9 mouse cellular contexts compared by ENCODE assay signal in genomic region chr3:40391631-40392030, GRCm38 (mm10).
DNase-seq lines count a peak whose midpoint lies in the region; ATAC-seq and TF ChIP-seq lines count a peak whose summit lies in the region.
"Had no signal": no experiment of that assay in that cellular context is flagged by ENCODE, and none has a peak within 500 bp of the region (broad histone marks: within the 10 kb centered on the region; RNA-seq: fewer than 3 reads in every experiment).

No protein-coding gene starts in this region.

- H3K9me3 ChIP-seq in kidney, embryonic 14.5 days (ENCODE audit: control insufficient read depth, low read length): no peaks in the 10 kb centered on the region
- no peaks in the 10 kb centered on the region for H3K9me3 ChIP-seq in heart, postnatal 0 days (replicated peaks; ENCODE audit: control insufficient read depth, low read length)
- no peaks in the 10 kb centered on the region for H3K9me3 ChIP-seq in midbrain, embryonic 16.5 days (replicated peaks; ENCODE audit: control insufficient read depth, low read length, poor library complexity, severe bottlenecking)
- H3K9me3 ChIP-seq: embryonic facial prominence, embryonic 12.5 days had no signal

- 34% methylated on average over 6 of the region's 6 CpGs for WGBS in kidney, adult 2 months
- WGBS in kidney, embryonic 14.5 days: 43% methylated on average over 6 of the region's 6 CpGs
- WGBS in heart, postnatal 0 days: 45% methylated on average over 6 of the region's 6 CpGs
- 45% methylated on average over 6 of the region's 6 CpGs for WGBS in midbrain, embryonic 16.5 days

- peak; percentile 72 for TF ChIP-seq CTCF in kidney, adult 2 months (conservative IDR thresholded peaks at IDR 0.05; ENCODE audit: insufficient read depth, insufficient read length, low read depth, low read length)
- peak; percentile 87 for TF ChIP-seq CTCF in heart, postnatal 0 days (IDR thresholded peaks at IDR 0.05; ENCODE audit: low read depth)

- ATAC-seq in kidney, embryonic 14.5 days (ENCODE audit: low FRiP score, low TSS enrichment): no peak
- ATAC-seq in heart, postnatal 0 days (ENCODE audit: insufficient read depth, low read depth): no peak
- 0 out of 2 replicates have a peak, but pooled peaks have one; percentile 62 for ATAC-seq in midbrain, embryonic 16.5 days

- peak; percentile 66 for DNase-seq in kidney, adult 2 months
- DNase-seq in Muller cell, postnatal 12 days (ENCODE audit: inconsistent ontology term): peak; percentile 56
- DNase-seq in cerebellum, postnatal 36 days: peak; percentile 6 to 42
- peak; percentile 79 for DNase-seq in heart, postnatal 0 days (ENCODE audit: low spot score)
- DNase-seq in left cerebral cortex, adult 11 months (ENCODE audit: low spot score): peak; percentile 2
- DNase-seq in spleen, postnatal 4 days (ENCODE audit: low spot score in 2 of 2): no peak

- no peak overlapping the region for H3K9ac ChIP-seq in kidney, embryonic 14.5 days (ENCODE audit: low read depth, low read length)
- H3K9ac ChIP-seq in heart, postnatal 0 days (replicated peaks; ENCODE audit: low read depth, low read length): no peak overlapping the region
- H3K9ac ChIP-seq in midbrain, embryonic 16.5 days (ENCODE audit: low read depth, low read length): no peak overlapping the region
- H3K9ac ChIP-seq: embryonic facial prominence, embryonic 12.5 days had no signal

- H3K4me2 ChIP-seq in kidney, embryonic 14.5 days (replicated peaks; ENCODE audit: low read depth, low read length): no peak overlapping the region
- no peak overlapping the region for H3K4me2 ChIP-seq in heart, postnatal 0 days (ENCODE audit: low read depth, low read length)
- H3K4me2 ChIP-seq in midbrain, embryonic 16.5 days (ENCODE audit: low read length): no peak overlapping the region
- H3K4me2 ChIP-seq: embryonic facial prominence, embryonic 12.5 days had no signal

- H3K4me3 ChIP-seq in kidney, adult 2 months (ENCODE audit: insufficient read depth, low read depth, low read length): no peak overlapping the region
- no peak overlapping the region for H3K4me3 ChIP-seq in kidney, embryonic 14.5 days (ENCODE audit: low read length)
- H3K4me3 ChIP-seq in heart, postnatal 0 days (ENCODE audit: low read depth, low read length): no peak overlapping the region
- no peak overlapping the region for H3K4me3 ChIP-seq in midbrain, embryonic 16.5 days (ENCODE audit: low read depth, low read length)
- H3K4me3 ChIP-seq: embryonic facial prominence, embryonic 12.5 days had no signal

- H3K27me3 ChIP-seq in kidney, adult 2 months (replicated peaks; ENCODE audit: control insufficient read depth, insufficient read depth, low read length): no peaks in the 10 kb centered on the region
- no peaks in the 10 kb centered on the region for H3K27me3 ChIP-seq in kidney, embryonic 14.5 days (ENCODE audit: control insufficient read depth, insufficient read depth, low read length)
- H3K27me3 ChIP-seq in heart, postnatal 0 days (ENCODE audit: control insufficient read depth, insufficient read depth, low read length): no peaks in the 10 kb centered on the region
- H3K27me3 ChIP-seq in midbrain, embryonic 16.5 days (ENCODE audit: control insufficient read depth, insufficient read depth, low read depth, low read length): no peaks in the 10 kb centered on the region
- H3K27me3 ChIP-seq: embryonic facial prominence, embryonic 12.5 days had no signal

- no peak for TF ChIP-seq EP300 in heart, postnatal 0 days (IDR thresholded peaks at IDR 0.05; ENCODE audit: low read depth)

- no peak overlapping the region for H3K27ac ChIP-seq in kidney, adult 2 months (ENCODE audit: insufficient read depth, low read depth, low read length)
- H3K27ac ChIP-seq in kidney, embryonic 14.5 days (ENCODE audit: low read depth, low read length): no peak overlapping the region
- no peak overlapping the region for H3K27ac ChIP-seq in heart, postnatal 0 days (ENCODE audit: low read depth)
- H3K27ac ChIP-seq in midbrain, embryonic 16.5 days (ENCODE audit: low read length): no peak overlapping the region
- H3K27ac ChIP-seq: embryonic facial prominence, embryonic 12.5 days had no signal

- H3K4me1 ChIP-seq in kidney, adult 2 months (ENCODE audit: control insufficient read depth, insufficient read depth, low read length): no peaks in the 10 kb centered on the region
- H3K4me1 ChIP-seq in kidney, embryonic 14.5 days (ENCODE audit: control insufficient read depth, insufficient read depth, low read length): no peaks in the 10 kb centered on the region
- no peaks in the 10 kb centered on the region for H3K4me1 ChIP-seq in heart, postnatal 0 days (ENCODE audit: control insufficient read depth, insufficient read depth)
- no peaks in the 10 kb centered on the region for H3K4me1 ChIP-seq in midbrain, embryonic 16.5 days (ENCODE audit: control insufficient read depth, insufficient read depth, low read length)
- H3K4me1 ChIP-seq: embryonic facial prominence, embryonic 12.5 days had no signal

- TF ChIP-seq POLR2A in kidney, adult 2 months (IDR thresholded peaks at IDR 0.05; ENCODE audit: low read depth, low read length): no peak

- H3K36me3 ChIP-seq in kidney, adult 2 months (ENCODE audit: control insufficient read depth, insufficient read depth, low read length): no peaks in the 10 kb centered on the region
- no peaks in the 10 kb centered on the region for H3K36me3 ChIP-seq in kidney, embryonic 14.5 days (ENCODE audit: control insufficient read depth, insufficient read depth, low read length)
- H3K36me3 ChIP-seq in heart, postnatal 0 days (replicated peaks; ENCODE audit: control insufficient read depth, insufficient read depth, low read length): no peaks in the 10 kb centered on the region
- H3K36me3 ChIP-seq in midbrain, embryonic 16.5 days (ENCODE audit: control insufficient read depth, insufficient read depth, low read length): no peaks in the 10 kb centered on the region
- H3K36me3 ChIP-seq: embryonic facial prominence, embryonic 12.5 days had no signal

Comparison
In these comparisons a context has a peak if more than half of its experiments do, and no peak if none do; other contexts are left out.
1. DNase-seq: peak in kidney, adult 2 months (single experiment), Muller cell, postnatal 12 days (single experiment), cerebellum, postnatal 36 days (2 of 2), heart, postnatal 0 days (single experiment) and left cerebral cortex, adult 11 months (single experiment); none in spleen, postnatal 4 days (0 of 2).